Mouse (Mus musculus) erythroblast, embryonic 14.5 days (primary cell): ENCODE measurements at regions not wholly inside any gene's neighbourhood (a gene's known extent, or its start where the extent isn't known, plus 50 kb on each side); places are given as distances from the start of the nearest gene placed in this dataset.

Experiments
- GATA1 ChIP-seq: IDR thresholded peaks from 2 replicates; pipeline ENCODE4 v1.6.1; 2012; ENCODE audit warnings: low read length, inconsistent platforms, mixed read lengths
- TAL1 ChIP-seq: IDR thresholded peaks from 3 replicates; pipeline ENCODE4 v1.6.1; 2012; ENCODE audit warnings: low read length, inconsistent platforms, mixed read lengths

DNA sequence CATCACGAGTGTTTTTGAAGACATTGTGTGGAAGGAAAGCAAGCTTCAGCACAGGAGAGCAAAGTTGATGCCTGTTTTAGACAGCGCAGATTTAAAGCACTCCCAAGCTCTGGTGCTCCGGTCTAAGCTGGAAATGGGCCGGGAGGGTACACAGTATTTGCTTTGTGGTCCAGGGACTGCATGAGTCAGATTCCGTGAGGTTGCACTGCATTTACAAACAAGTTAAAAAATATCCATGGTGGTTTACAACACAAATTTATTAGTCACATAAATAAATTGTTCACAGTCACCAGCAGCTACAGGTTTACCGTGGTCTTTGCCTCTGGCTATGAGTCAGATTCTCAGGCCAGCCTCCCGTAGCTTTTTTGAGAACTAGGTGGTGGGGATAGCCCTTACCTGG is 312.0 kb downstream of the Ptprc start:
- TF ChIP-seq GATA1 (no peak), TAL1 (no peak)
